Comparison of ENCODE assay signal across 8 mouse cellular contexts in genomic region chr9:49962561-49963071, GRCm38 (mm10).
DNase-seq lines count a peak whose midpoint lies in the region; ATAC-seq lines count a peak whose summit lies in the region.

No protein-coding gene starts in this region.

- H3K27ac ChIP-seq in kidney, embryonic 15.5 days: peak overlapping the region; percentile 61
- H3K27ac ChIP-seq in limb, embryonic 12.5 days: peak overlapping the region; percentile 88

- H3K4me3 ChIP-seq in kidney, embryonic 15.5 days (replicated peaks): no peak overlapping the region
- H3K4me3 ChIP-seq in limb, embryonic 12.5 days (replicated peaks): no peak overlapping the region

- no peaks in the 10 kb centered on the region for H3K9me3 ChIP-seq in kidney, embryonic 15.5 days (replicated peaks)
- H3K9me3 ChIP-seq in limb, embryonic 12.5 days: no peaks in the 10 kb centered on the region

- H3K4me2 ChIP-seq in kidney, embryonic 15.5 days: no peak overlapping the region
- H3K4me2 ChIP-seq in limb, embryonic 12.5 days: peak overlapping the region; percentile 20

- peaks cover 48% of the 10 kb centered on the region for H3K4me1 ChIP-seq in kidney, embryonic 15.5 days
- H3K4me1 ChIP-seq in limb, embryonic 12.5 days (replicated peaks): peaks cover 46% of the 10 kb centered on the region

- no peak for DNase-seq in kidney, adult 18-20 months
- DNase-seq in embryo, embryonic 9.5 days (ENCODE audit: extremely low spot score): peak; percentile 68
- DNase-seq in retina, embryonic 14.5 days (ENCODE audit: low spot score): peak; percentile 50
- DNase-seq in thymus, adult 18-20 months: no peak
- DNase-seq in gastrocnemius, postnatal 4 days (ENCODE audit: low spot score in 2 of 2): no peak
- no peak for DNase-seq in left cerebral cortex, adult 18-20 months (ENCODE audit: low spot score in 2 of 2)

- no peaks in the 10 kb centered on the region for H3K36me3 ChIP-seq in kidney, embryonic 15.5 days
- H3K36me3 ChIP-seq in limb, embryonic 12.5 days: no peaks in the 10 kb centered on the region

- ATAC-seq in kidney, embryonic 15.5 days (replicated peaks; ENCODE audit: low FRiP score): 0 out of 2 replicates have a peak, but pooled peaks have one; percentile 38
- peak; percentile 76; the same call in 1 of the 2 replicates for ATAC-seq in limb, embryonic 12.5 days (ENCODE audit: insufficient number of reproducible peaks, insufficient read depth, low FRiP score, low TSS enrichment, low read depth)

- no peak overlapping the region for H3K9ac ChIP-seq in kidney, embryonic 15.5 days
- no peak overlapping the region for H3K9ac ChIP-seq in limb, embryonic 12.5 days (replicated peaks)

- 25% methylated on average over 8 of the region's 8 CpGs for WGBS in kidney, embryonic 15.5 days
- 15% methylated on average over 8 of the region's 8 CpGs for WGBS in limb, embryonic 12.5 days

- H3K27me3 ChIP-seq in kidney, embryonic 15.5 days: no peaks in the 10 kb centered on the region
- H3K27me3 ChIP-seq in limb, embryonic 12.5 days: no peaks in the 10 kb centered on the region

Comparison
In these comparisons a context has a peak if more than half of its experiments do, and no peak if none do; other contexts are left out.
1. DNase-seq: peak in embryo, embryonic 9.5 days (single experiment) and retina, embryonic 14.5 days (single experiment); none in kidney, adult 18-20 months (single experiment), thymus, adult 18-20 months (0 of 2), gastrocnemius, postnatal 4 days (0 of 2) and left cerebral cortex, adult 18-20 months (0 of 2).